Mouse (Mus musculus): ENCODE results near the gene Lmx1a. TPM values are rescaled to one million over a fixed set of nuclear protein-coding genes. Genes with fewer than 3 reads are reported as not detected.

Gene Lmx1a
- polyA plus RNA-seq (2015; fragmentation: Nextera tagmentation; extraction: Ambion mirVana) = 0.05 TPM in 2 replicates

DNA sequence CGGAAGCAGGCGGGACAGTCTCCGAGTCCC is at the start of gene Lmx1a:
Gene Lmx1a (plus strand): TSS at position 6 of the 30 bp plus-strand sequence.
- 0% methylated on average over 3 of the region's 3 CpGs for WGBS
- Histone ChIP-seq H3K4me3 (ENCODE audit: low read length) (peak within 1 kb of the TSS; percentile 54), H3K4me1 (ENCODE audit: insufficient read depth, low read length) (peaks cover 15% of the 10 kb centered on the region), H3K9me3 (ENCODE audit: low read length) (peaks cover 8% of the 10 kb centered on the region), H3K27me3 (ENCODE audit: insufficient read depth, low read length) (peaks cover 81% of the 10 kb centered on the region), H3K4me2 (replicated peaks; ENCODE audit: low read depth, low read length) (peak within 1 kb of the TSS; percentile 92), H3K36me3 (ENCODE audit: insufficient read depth, low read length) (no peaks in the 10 kb centered on the region), H3K27ac (ENCODE audit: low read length) (no peak within 1 kb of the TSS), H3K9ac (replicated peaks; ENCODE audit: low read length) (peak within 1 kb of the TSS; percentile 58)
- ATAC-seq (ENCODE audit: low FRiP score, low TSS enrichment) = no peak

DNA sequence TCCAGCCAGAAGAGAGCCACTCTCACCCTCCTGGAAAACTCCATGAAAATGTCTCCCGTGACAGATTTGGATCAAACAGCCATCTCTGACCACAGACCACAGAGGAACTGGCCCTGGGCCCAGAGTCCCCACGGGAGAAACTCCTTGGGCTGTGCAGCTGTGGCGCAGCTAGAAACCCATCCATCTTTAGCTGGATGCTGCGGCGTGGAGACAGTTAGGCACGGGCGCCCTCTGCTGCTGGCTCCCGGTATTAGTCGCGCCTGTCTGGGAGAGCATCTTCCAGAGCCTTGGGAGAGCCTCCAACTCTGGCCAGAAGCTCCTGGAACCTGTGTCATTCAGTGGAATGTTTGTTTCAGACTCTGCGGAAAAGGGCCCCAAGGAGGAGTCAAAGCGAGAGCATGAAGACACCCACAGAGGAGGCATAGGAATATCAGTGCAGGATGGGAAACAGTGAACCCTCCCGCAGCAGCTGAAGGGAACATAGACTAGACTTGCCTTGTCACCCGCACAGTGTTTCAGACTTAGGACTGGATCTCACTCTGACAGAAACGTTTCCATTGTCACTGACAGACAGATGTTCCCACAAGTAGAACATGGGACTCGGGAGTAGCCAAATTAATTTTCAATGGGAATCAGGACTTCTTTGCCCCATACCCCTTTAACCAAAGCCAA is 44.0 kb upstream of the Lmx1a start:
- peak overlapping the region; percentile 17; the same call in 1 of the 2 replicates for H3K4me2 ChIP-seq (replicated peaks; ENCODE audit: low read depth, low read length)
- H3K9ac ChIP-seq (replicated peaks; ENCODE audit: low read length) = no peak overlapping the region
- no peaks in the 10 kb centered on the region for H3K36me3 ChIP-seq (ENCODE audit: insufficient read depth, low read length)
- peak; percentile 76 for ATAC-seq (ENCODE audit: low FRiP score, low TSS enrichment)
- H3K27ac ChIP-seq (ENCODE audit: low read length) = no peak overlapping the region
- no peak overlapping the region for H3K4me3 ChIP-seq (ENCODE audit: low read length)
- no peaks in the 10 kb centered on the region for H3K9me3 ChIP-seq (ENCODE audit: low read length)
- no peaks in the 10 kb centered on the region for H3K4me1 ChIP-seq (ENCODE audit: insufficient read depth, low read length)
- H3K27me3 ChIP-seq (ENCODE audit: insufficient read depth, low read length) = peaks cover 6% of the 10 kb centered on the region
- WGBS = 18% methylated on average over 16 of the region's 16 CpGs

DNA sequence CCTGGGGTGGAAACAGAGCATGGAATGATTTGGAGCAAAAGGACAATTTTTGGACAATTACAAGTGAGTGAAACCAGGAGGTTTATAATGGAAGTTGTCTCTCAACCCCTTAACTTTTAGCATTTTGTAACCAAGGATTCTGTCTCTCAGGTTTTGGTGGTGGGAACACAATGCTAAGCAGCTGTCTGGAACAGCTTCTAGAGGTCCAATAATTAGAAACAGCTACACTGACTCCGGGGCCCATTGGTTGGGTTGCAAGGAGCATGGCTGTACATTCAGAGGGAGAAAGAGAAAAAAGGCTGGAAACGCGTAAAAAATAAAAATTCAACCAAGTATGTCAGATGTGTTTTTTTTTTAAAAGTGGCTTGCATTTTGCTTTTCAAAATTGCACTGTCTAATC is 40.4 kb upstream of the Lmx1a start:
- ATAC-seq (ENCODE audit: low FRiP score, low TSS enrichment) = no peak

DNA sequence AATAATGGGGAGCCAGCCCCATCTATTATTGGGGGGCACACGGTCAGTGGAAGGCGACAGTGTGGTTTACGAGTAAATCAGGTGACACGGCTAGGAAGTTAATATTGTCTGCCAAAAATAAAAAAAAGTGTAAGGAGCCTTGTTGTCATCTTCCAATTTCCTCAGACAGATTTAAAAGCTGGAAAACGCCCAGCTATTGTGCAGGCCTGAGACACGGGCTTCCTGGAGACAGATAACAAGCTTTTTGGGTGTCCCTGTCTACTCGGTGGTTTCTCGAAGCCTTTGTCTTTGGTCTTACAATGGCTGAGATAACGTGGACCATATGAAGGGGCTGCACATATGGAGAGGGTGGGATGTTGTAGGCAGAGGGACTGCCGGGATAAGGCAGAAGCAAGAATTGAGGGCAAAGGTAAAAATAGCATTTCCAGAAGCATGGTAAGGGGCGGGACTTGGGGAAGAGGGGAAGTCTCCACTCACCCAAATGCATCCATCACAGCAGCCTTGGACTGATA is 39.9 kb upstream of the Lmx1a start:
- no peaks in the 10 kb centered on the region for H3K9me3 ChIP-seq (ENCODE audit: low read length)
- H3K4me3 ChIP-seq (ENCODE audit: low read length) = no peak overlapping the region
- no peak overlapping the region for H3K27ac ChIP-seq (ENCODE audit: low read length)
- H3K27me3 ChIP-seq (ENCODE audit: insufficient read depth, low read length) = no peaks in the 10 kb centered on the region; the same call in 1 of the 2 replicates
- 70% methylated on average over 11 of the region's 11 CpGs for WGBS
- no peaks in the 10 kb centered on the region for H3K36me3 ChIP-seq (ENCODE audit: insufficient read depth, low read length)
- no peak overlapping the region for H3K4me2 ChIP-seq (replicated peaks; ENCODE audit: low read depth, low read length)
- H3K4me1 ChIP-seq (ENCODE audit: insufficient read depth, low read length) = no peaks in the 10 kb centered on the region
- H3K9ac ChIP-seq (replicated peaks; ENCODE audit: low read length) = no peak overlapping the region
- ATAC-seq (ENCODE audit: low FRiP score, low TSS enrichment) = no peak

More for the DNA sequence above, 40.4 kb upstream of the Lmx1a start:
- Histone ChIP-seq H3K27ac (ENCODE audit: low read length) (no peak overlapping the region), H3K9me3 (ENCODE audit: low read length) (no peaks in the 10 kb centered on the region), H3K4me2 (replicated peaks; ENCODE audit: low read depth, low read length) (no peak overlapping the region), H3K27me3 (ENCODE audit: insufficient read depth, low read length) (peaks cover under 1% of the 10 kb centered on the region), H3K9ac (replicated peaks; ENCODE audit: low read length) (no peak overlapping the region), H3K36me3 (ENCODE audit: insufficient read depth, low read length) (no peaks in the 10 kb centered on the region), H3K4me1 (ENCODE audit: insufficient read depth, low read length) (no peaks in the 10 kb centered on the region), H3K4me3 (ENCODE audit: low read length) (no peak overlapping the region)
- 86% methylated on average over 3 of the region's 3 CpGs for WGBS

DNA sequence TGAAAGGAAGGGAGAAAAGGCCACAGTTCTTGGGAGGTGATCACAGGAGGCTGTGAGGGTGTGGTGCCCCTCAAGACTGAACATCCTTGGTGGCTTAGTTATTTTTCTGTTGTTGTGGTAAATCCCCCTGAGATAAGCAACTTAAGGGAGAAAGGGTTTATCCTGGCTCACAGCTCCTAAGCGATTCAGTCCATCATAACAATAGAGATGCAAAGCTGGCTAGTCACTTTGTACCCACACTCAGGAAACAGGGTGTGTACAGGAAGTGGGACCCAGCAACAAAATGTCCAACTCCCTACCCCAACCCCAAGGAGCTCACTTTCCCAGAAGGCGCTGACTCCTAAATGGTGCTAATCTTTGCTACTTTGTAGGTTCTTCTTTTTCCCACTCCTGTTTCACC is 36.7 kb upstream of the Lmx1a start:
- no peaks in the 10 kb centered on the region; the same call in 1 of the 2 replicates for H3K27me3 ChIP-seq (ENCODE audit: insufficient read depth, low read length)
- H3K4me2 ChIP-seq (replicated peaks; ENCODE audit: low read depth, low read length) = no peak overlapping the region
- H3K36me3 ChIP-seq (ENCODE audit: insufficient read depth, low read length) = no peaks in the 10 kb centered on the region
- H3K4me3 ChIP-seq (ENCODE audit: low read length) = no peak overlapping the region
- no peaks in the 10 kb centered on the region for H3K4me1 ChIP-seq (ENCODE audit: insufficient read depth, low read length)
- 91% methylated on average over 2 of the region's 2 CpGs for WGBS
- ATAC-seq (ENCODE audit: low FRiP score, low TSS enrichment) = no peak
- H3K9me3 ChIP-seq (ENCODE audit: low read length) = no peaks in the 10 kb centered on the region
- H3K27ac ChIP-seq (ENCODE audit: low read length) = no peak overlapping the region
- H3K9ac ChIP-seq (replicated peaks; ENCODE audit: low read length) = no peak overlapping the region

DNA sequence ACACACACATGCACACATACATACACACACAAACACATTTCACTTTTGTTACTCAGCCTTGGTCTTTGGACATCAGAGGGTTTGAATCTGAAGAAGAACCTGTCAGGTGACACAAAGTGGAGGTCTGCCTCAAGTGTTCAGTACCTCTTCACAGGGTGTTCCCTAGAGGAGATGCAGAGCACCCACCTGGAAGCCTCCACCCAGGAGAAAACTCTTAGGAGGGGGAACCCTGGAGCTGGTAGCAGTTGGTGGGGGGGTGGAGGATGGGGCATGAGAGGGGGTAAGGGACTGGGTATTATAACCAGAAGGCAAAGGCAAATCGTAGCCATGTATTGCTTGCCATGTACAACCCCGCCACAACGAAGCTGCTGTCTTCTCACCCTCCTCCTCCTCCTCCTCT is 30.0 kb upstream of the Lmx1a start:
- no peak overlapping the region for H3K4me2 ChIP-seq (replicated peaks; ENCODE audit: low read depth, low read length)
- H3K4me3 ChIP-seq (ENCODE audit: low read length) = no peak overlapping the region
- H3K27me3 ChIP-seq (ENCODE audit: insufficient read depth, low read length) = peaks cover 49% of the 10 kb centered on the region
- H3K9me3 ChIP-seq (ENCODE audit: low read length) = no peaks in the 10 kb centered on the region
- peaks cover 12% of the 10 kb centered on the region for H3K4me1 ChIP-seq (ENCODE audit: insufficient read depth, low read length)
- ATAC-seq (ENCODE audit: low FRiP score, low TSS enrichment) = no peak
- no peak overlapping the region for H3K9ac ChIP-seq (replicated peaks; ENCODE audit: low read length)
- 88% methylated on average over 3 of the region's 3 CpGs for WGBS
- no peak overlapping the region for H3K27ac ChIP-seq (ENCODE audit: low read length)
- no peaks in the 10 kb centered on the region for H3K36me3 ChIP-seq (ENCODE audit: insufficient read depth, low read length)

DNA sequence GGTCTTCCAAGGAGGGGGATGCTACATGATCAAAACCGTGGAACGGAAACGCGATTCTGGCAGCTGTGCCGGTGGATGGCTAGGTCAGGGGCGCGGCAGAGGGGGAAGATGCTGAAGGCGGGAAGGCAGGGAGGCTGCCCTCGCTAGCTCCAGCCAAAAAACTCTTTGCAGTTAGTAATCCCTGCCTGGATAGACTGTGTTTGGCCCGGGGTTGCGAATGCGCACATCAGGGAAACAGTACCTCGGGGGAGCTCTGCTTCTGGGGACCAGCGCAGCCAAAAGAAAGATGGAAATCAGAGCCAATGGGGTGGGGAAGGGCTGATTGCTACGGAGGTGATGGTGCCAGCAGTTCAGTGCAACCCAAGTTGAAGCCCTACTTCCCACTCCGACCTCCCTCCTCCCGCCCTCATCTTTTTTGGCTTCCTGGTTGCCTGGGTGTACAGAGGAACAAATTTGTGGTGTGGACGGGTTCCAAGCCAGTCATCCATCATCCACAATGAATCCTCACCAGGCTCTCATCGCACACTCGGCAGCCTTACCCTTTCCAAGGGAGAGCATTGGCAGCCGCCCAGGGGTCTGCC is 28.4 kb upstream of the Lmx1a start:
- H3K4me1 ChIP-seq (ENCODE audit: insufficient read depth, low read length) = peaks cover 12% of the 10 kb centered on the region
- peak overlapping the region; percentile 18 for H3K4me3 ChIP-seq (ENCODE audit: low read length)

DNA sequence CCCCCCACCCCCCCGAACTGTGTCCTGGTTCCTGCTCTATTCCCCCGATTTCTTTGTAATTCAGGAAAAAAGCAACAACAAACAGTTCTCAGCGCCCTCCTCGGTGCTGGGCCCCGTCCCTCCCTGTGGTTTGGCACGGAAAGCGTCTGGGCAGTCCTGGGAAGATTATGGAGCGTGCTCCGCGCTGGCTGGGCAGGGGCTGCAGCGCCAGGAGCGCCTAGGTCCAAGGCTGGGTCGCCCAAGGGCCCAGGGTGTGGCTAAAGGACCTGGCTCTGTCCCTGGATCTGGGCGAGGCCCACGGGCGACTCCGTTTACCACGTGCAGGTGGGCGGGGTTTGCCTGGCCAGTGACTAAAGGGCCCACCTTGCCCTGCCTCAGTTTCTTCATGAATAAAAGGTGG is 27.9 kb upstream of the Lmx1a start:
- Histone ChIP-seq H3K27me3 (ENCODE audit: insufficient read depth, low read length) (peaks cover 49% of the 10 kb centered on the region), H3K4me1 (ENCODE audit: insufficient read depth, low read length) (peaks cover 12% of the 10 kb centered on the region), H3K9me3 (ENCODE audit: low read length) (no peaks in the 10 kb centered on the region), H3K27ac (ENCODE audit: low read length) (no peak overlapping the region), H3K36me3 (ENCODE audit: insufficient read depth, low read length) (no peaks in the 10 kb centered on the region), H3K4me3 (ENCODE audit: low read length) (peak overlapping the region; percentile 18), H3K4me2 (replicated peaks; ENCODE audit: low read depth, low read length) (peak overlapping the region; percentile 50), H3K9ac (replicated peaks; ENCODE audit: low read length) (no peak overlapping the region)
- WGBS = under 1% methylated on average over 19 of the region's 19 CpGs
- ATAC-seq (ENCODE audit: low FRiP score, low TSS enrichment) = peak; percentile 23; the same call in 1 of the 2 replicates

More for the DNA sequence above, 28.4 kb upstream of the Lmx1a start:
- no peak overlapping the region for H3K27ac ChIP-seq (ENCODE audit: low read length)
- H3K27me3 ChIP-seq (ENCODE audit: insufficient read depth, low read length) = peaks cover 49% of the 10 kb centered on the region
- 1% methylated on average over 21 of the region's 21 CpGs for WGBS
- no peaks in the 10 kb centered on the region for H3K36me3 ChIP-seq (ENCODE audit: insufficient read depth, low read length)
- H3K9ac ChIP-seq (replicated peaks; ENCODE audit: low read length) = no peak overlapping the region
- peak; percentile 59 for ATAC-seq (ENCODE audit: low FRiP score, low TSS enrichment)
- H3K4me2 ChIP-seq (replicated peaks; ENCODE audit: low read depth, low read length) = peak overlapping the region; percentile 50
- no peaks in the 10 kb centered on the region for H3K9me3 ChIP-seq (ENCODE audit: low read length)

DNA sequence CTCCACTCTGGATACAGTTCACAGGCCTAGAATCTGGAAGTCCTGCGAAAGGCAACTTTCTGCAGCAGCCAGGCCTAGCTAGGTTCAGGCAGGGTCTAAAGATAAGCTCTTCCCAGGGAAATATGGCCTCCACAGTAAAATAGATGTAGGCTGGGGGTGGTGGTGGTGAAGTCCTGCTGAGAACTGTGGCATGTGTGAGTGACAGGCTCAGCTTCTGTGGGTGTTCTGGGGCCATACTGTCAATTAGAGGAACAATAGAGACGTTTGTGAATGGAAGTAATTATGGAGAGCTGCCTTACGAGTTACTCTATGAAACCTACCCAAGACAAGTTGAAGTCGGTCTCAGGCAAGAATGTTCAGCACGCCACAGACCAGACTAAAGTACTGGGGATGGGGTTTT is 25.9 kb upstream of the Lmx1a start:
- H3K4me1 ChIP-seq (ENCODE audit: insufficient read depth, low read length) = peaks cover 12% of the 10 kb centered on the region
- no peak overlapping the region for H3K4me3 ChIP-seq (ENCODE audit: low read length)
- H3K27me3 ChIP-seq (ENCODE audit: insufficient read depth, low read length) = peaks cover 54% of the 10 kb centered on the region
- no peak overlapping the region for H3K9ac ChIP-seq (replicated peaks; ENCODE audit: low read length)
- 67% methylated on average over 5 of the region's 5 CpGs for WGBS
- ATAC-seq (ENCODE audit: low FRiP score, low TSS enrichment) = no peak
- no peak overlapping the region for H3K4me2 ChIP-seq (replicated peaks; ENCODE audit: low read depth, low read length)
- no peaks in the 10 kb centered on the region for H3K36me3 ChIP-seq (ENCODE audit: insufficient read depth, low read length)
- H3K27ac ChIP-seq (ENCODE audit: low read length) = no peak overlapping the region
- H3K9me3 ChIP-seq (ENCODE audit: low read length) = no peaks in the 10 kb centered on the region

DNA sequence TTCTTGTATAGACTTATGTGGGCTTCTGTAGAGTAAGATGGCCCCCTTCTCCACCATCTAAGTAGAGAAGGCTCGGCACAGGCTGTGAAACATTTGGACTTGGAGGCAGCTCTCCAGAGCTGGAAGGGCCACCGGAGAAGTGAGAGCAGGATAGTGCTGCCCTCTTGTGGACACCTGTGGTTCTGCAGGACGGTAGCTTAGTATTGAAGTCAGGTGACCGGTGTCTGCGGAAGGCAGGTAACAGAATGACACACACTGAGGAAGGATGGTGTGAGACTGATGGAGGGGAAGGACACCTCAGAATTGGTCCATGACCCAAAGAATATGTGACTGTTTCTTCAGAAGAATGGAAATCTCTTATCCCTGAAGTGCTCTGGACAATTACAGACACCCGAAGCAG is 19.2 kb upstream of the Lmx1a start:
- Histone ChIP-seq H3K4me1 (ENCODE audit: insufficient read depth, low read length) (no peaks in the 10 kb centered on the region), H3K36me3 (ENCODE audit: insufficient read depth, low read length) (no peaks in the 10 kb centered on the region), H3K27ac (ENCODE audit: low read length) (no peak overlapping the region), H3K27me3 (ENCODE audit: insufficient read depth, low read length) (peaks cover 46% of the 10 kb centered on the region), H3K9ac (replicated peaks; ENCODE audit: low read length) (no peak overlapping the region), H3K4me2 (replicated peaks; ENCODE audit: low read depth, low read length) (no peak overlapping the region), H3K9me3 (ENCODE audit: low read length) (no peaks in the 10 kb centered on the region), H3K4me3 (ENCODE audit: low read length) (no peak overlapping the region)
- 31% methylated on average over 6 of the region's 6 CpGs for WGBS
- no peak for ATAC-seq (ENCODE audit: low FRiP score, low TSS enrichment)
